Mouse (Mus musculus): ENCODE results near the gene Cdpf1.
"Not testable (repeated sequence)": the region's sequence is repeated elsewhere in the genome, so short reads cannot be mapped to it uniquely, and the experiment has no call there.

The Cdpf1 gene

DNA sequence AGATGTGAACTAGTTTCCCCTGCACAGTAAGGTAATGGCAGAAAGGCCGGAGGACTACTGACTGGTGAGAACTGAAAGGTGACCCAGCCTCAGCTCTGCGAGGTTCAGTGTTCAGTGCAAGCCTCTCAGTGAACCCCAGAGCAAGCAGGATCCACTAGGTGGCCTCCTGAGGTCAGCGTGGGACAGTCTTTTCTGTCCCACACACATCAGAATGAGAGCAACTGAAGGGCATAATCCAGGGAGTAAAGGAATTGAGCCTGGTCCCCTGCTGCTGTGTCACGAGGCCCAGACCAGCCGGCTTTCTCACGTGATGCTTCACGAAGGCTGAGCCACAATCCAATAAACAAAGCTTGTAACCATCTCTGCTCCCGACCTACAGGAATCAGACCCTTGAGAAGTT, 3.1 kb downstream of the Cdpf1 start:
- DNase-seq (ENCODE audit: low read depth, low spot score), result no peak

DNA sequence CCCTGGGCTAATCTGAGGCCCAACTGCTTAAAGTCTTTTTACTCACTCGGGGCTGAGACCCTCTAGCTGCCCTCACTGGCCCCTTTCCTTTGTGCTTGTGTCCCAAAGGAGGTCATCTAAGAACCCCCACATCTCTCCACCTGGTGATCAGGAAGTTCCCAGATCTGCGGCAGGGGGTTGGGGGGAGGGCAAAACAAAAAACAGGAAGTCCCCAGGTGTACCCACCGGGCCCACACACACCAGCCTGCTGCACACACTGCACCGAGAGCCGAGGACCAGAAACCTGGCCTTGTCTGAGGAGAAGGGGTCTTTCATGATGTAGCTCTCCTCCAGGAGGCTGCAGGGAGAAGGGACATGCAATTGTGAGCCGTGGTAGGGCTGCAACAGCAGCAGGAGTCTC, 3.5 kb downstream of the Cdpf1 start:
- DNase-seq (ENCODE audit: low read depth, low spot score), result no peak

DNA sequence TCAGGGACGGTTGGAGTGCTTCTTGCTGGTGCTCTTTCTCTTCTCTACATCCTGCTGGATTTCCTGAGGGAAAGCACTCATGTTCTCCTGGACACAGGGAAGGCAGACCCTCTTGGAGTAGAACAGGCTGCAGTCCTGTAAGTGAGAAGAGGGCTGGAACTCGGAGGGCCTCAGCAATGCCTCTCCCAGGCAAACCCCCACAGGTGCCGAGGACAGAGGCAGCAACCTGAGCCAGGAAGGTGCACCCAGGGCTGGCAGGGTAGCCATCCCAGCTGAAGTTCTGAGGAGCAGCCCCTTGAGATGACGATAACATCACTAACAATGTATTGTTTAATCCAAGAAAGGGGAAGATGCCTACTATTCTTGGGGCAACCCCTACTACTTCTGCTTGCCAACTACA, 4.1 kb downstream of the Cdpf1 start:
- no peak for DNase-seq (ENCODE audit: low read depth, low spot score)

DNA sequence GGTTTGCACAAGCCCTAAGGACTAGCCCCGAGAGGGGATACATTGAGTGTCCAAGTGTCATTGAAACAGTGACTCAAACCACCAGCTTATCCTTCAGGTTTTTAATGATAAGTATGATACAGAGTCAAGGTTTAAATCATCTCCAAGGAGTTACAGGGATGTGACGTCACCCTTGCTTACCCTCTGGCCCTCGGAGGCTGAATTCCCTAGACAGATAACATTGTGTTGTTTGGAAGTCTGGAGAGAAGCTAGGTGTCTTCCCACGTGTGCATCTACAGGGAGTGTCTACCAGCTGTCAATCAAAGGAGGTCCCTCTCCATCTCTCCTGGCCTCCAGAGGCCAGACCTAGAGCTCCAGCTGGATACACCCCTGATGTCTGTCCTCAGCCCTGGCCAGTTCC, 4.6 kb downstream of the Cdpf1 start:
- no peak for DNase-seq (ENCODE audit: low read depth, low spot score)

DNA sequence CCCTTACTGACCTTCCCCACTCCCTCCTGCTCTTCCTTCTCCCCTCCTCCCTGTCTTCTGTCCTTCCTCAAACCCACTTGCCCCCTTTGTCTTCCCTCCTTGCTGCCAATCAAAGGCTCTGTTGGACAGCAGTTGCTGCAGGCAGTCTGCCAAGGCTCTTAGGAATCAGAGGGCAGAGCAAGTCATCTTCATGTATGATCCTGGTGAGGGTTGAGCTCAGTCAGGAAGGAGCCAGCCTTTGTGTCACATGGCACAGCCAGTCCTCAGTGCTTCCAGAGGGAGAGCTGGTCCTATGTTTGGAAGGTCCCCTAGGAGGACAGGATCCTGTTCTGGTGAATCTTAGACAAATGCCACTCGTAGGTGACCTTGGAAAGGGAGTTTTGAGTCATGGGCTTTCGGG, 8.6 kb downstream of the Cdpf1 start:
- no peak for DNase-seq (ENCODE audit: low read depth, low spot score)

DNA sequence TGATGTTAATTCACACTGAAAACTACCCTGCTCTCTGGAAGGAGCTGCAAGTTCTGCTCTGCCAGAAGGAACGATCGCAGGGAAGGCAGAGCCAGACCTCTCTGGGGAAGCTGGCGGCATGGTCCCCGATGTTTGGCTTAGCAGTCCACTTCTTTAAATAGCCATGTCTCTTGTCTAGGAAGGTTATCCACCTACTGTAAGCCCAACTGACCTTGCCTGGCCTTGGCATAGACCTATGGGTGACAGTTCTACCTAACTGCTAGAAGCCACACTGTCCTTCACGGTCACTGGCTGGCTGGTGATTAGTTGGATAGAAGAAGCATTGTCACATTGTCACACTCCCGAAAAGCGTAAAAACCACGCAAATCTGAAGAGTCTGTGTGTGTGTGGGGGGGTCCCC, 12.8 kb downstream of the Cdpf1 start:
- DNase-seq (ENCODE audit: low read depth, low spot score), result no peak

DNA sequence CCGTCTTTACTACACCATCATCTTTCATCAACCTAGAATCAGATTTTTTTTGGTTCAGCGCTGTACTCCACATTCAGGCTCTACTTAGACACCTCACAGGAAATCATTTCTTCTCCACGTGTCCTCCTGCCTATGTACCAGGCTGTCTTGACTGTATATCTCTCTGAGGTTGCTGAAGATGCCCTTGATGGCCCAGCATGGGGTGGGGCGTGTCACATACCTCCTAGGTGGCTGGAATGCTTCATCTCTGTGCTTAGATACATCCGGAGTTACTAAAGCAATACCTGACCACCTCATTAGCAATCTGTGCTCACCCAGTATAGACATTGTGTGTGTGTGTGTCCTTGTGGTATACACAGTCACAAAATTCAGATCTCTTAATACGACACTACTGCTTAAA, 16.0 kb downstream of the Cdpf1 start:
- no peak for DNase-seq (ENCODE audit: low read depth, low spot score)

DNA sequence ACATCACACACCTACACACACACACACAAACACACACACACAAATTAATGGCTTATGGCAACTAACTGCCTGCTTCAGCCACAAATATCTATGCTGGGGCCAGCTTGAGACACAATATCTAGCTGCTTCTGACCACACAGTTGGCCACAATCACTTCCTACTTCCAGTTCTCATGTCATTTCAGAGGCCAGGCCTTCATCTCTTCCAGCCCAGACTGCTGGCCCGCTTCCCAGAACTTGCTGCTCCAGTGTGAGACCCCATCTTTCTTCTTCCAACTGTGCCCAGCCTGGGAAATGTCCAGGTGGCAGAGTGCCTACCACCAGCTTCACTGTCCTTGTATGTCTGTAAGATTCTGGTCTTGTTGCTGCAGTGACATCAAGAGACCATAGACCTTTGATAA, 18.7 kb downstream of the Cdpf1 start:
- no peak for DNase-seq (ENCODE audit: low read depth, low spot score)

DNA sequence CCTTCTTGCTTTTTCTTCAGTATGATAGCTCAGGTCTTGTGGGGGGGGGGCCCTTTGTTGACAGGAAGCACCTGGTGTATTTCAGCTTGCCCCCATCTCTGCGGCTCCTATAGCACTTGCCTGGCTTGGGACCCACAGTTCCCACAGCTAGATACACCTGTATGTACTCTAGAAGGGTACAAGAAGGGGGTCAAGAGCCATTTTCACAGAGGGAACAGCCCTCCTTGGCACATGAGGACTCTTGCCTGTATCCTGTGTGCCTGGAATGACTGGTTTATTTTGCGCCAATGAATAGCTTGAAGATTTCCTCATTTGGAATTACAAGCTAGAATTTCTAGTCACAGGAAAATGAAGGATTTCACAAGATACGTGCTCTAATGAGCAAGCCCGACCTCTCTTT, 20.0 kb downstream of the Cdpf1 start:
- DNase-seq (ENCODE audit: low read depth, low spot score), result no peak

DNA sequence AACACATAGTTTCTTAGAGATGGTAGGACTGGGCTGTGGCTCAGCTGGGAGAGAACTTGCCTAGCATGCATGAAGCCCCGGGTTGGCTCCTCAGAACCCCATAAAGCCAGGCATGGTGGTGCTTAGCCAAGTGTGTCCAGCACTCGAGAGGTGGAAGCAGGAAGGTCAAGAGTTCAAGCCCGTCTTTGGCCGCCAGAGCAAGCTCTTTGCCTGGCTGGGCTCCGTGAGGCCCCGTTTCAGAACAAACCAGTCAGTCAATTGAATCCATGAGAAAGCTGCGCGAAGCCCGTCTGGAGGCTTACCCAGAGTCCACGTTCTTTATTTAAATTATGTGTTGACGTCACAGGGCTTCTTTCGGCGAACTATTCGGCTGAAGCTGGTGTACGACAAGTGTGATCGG, 22.9 kb downstream of the Cdpf1 start:
- no peak for DNase-seq (ENCODE audit: low read depth, low spot score)

DNA sequence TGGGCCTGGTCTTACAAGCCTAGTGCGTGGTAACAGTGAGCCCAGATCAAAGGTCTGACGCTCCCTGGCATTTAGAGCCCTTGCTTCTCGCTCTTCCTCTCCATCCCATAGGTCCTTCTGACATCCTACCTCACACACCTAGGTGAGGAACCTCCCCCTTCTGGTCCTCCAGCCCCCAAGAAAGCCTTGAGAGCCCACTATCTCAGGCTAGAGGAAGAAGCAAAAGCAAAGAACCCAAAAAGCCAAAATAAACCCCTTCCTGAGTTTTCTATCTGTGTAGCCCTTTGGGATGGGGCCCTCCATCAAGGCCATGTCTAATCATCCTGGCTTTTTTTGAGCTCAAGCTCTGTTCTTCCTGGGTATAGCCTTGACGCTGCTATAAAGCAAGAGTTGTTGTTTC, 23.4 kb downstream of the Cdpf1 start:
- no peak for DNase-seq (ENCODE audit: low read depth, low spot score)

DNA sequence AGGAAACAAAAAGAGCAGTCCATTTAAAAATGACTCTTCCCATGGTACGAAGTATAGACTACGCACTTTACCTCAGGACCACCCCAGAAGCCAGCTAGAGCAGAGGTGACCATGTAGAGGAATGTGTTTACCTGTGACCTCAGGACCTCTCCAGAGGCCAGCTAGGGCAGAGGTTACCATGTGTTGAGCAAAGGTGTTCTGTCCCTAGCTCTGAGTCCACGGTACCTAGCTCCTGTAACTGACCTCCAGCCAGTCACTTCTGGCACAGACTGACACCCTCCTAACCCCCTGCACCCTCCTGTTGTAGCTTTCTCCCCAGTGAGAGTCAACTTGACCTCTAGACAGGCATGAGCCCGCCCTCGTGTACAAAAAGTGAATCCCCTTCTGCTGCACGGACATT, 24.0 kb downstream of the Cdpf1 start:
- DNase-seq (ENCODE audit: low read depth, low spot score), result no peak

DNA sequence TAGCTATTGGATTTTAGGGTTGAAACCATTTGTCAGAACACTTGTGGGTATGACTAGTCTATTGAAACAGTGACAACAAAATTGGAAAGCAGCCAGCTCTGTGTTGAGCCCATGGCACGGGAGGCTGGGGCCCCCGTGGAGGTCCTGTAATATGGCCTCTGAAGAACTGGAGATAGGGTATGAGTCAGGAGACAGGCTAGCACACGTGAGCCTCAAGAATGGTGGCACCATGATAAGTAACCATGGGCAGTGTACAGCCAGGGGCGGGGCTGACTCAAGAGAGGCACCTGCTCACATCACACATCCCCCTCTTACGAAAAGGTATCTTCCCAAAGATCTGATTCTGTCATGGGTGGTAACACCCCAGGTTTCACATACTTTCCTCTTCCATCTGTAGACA, 24.8 kb downstream of the Cdpf1 start:
- no peak for DNase-seq (ENCODE audit: low read depth, low spot score)

DNA sequence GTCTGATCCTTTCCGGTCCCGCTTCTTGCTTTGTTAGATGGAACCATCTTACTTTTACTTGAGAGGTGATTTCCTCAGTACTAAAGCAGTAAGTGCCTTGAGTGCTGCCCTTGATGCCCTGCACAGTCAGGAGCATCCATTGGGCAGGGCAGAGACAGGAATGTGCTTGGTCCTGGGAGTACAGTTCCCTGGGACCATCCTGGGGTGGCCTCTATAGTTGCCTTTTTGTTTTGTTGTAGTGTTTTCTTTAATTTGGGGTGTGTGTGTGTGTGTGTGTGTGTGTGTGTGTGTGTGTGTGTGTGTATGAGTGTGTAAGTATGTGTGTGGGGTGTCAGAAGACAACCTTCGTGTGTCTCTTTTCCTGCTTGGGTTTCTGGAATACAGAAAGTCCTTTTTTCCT, 27.2 kb downstream of the Cdpf1 start:
- DNase-seq (ENCODE audit: low read depth, low spot score), result no peak

DNA sequence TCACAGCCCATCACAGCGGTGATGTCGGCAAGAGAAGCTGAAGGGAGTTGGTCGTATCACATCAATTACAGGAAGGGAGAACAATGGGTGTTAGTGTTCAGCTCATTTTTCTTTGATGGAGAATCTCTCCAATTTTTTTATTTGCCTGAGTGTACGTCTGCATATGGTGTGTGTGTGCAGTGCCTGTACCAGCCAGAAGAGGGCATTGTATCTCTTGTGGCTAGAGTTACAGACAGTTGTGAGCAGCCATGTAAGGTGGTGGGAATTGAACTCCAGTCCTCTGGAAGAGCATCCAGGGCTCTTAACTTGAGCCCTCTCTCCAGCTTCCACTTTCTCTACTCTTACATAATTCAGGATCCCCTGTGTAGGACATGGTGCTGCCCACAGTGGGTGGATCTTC, 28.4 kb downstream of the Cdpf1 start:
- peak; percentile 16 for DNase-seq (ENCODE audit: low read depth, low spot score)

DNA sequence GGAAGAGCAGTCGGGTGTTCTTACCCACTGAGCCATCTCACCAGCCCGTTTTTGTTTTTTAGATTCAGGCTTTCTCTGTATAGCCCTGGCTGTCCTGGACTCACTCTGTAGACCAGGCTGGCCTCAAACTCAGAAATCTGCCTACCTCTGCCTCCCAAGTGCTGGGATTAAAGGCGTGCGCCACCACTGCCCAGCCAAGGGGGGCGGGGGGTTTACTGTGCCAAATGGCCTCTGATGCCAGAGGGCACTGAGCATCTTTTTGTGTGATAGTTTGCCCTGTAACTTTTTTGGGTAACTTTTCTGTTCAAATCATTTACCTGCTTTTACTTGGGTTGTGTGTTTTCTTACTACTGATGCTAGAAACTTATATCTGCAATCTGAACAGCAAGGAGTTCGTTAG, 32.6 kb downstream of the Cdpf1 start:
- not testable (repeated sequence) for DNase-seq (ENCODE audit: low read depth, low spot score)

DNA sequence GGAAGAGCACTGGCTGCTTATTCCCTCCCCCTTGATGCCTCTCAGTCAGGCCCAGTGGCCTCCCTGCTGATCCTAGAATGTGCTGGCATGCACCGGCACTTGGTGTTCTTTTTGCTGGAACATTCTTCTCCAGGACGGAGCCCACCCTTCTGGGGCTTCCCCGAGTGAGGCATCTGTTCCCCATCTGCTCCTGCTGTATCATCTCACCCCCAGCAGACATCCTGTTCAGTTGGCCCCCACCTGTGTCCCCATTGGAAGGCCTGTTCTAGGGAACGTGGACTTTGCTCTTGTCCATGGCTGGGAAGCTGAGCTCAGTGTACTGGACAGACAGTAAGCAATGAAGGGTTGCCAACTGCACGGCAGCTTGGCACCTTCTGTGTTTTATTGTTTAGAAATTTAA, 34.7 kb downstream of the Cdpf1 start:
- no peak for DNase-seq (ENCODE audit: low read depth, low spot score)

DNA sequence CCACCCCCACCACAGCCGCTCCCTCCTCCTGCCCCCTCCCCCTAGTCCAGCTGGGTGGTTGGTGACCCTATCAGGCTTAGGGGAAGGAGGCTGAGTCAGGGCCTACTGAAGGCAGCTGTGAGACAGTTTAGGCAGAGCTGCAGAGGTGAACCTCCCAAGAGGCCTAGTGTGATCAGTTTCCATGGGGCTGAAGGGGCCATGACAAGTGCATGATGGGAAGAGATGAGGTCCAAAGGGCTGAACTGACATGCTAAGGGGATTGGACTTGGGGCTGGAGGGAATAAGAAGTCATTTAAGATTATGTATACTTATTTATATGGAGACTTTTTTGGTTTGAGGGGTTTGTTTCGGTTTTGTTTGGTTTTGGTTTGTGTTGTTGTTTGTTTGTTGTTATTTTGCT, 35.3 kb downstream of the Cdpf1 start:
- DNase-seq (ENCODE audit: low read depth, low spot score), result no peak

DNA sequence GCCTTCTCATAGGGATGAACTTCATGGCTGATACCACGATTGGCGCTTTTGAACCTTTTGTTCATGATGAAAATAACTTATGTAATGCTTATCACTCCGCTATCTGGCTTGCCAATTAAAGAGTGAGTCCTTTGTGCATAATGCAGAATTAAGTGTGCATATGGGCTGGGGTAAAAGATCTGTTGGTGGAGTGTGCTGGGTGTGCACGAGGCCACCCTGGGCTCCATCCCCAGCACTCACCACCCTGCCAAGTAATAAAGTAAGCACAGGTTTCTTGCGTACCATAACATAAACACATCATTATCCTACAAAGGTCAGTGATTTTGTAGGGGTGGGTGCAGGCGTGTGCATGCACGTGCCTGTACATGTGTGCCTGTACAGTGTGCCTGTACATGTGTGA, 36.5 kb downstream of the Cdpf1 start:
- no peak for DNase-seq (ENCODE audit: low read depth, low spot score)

DNA sequence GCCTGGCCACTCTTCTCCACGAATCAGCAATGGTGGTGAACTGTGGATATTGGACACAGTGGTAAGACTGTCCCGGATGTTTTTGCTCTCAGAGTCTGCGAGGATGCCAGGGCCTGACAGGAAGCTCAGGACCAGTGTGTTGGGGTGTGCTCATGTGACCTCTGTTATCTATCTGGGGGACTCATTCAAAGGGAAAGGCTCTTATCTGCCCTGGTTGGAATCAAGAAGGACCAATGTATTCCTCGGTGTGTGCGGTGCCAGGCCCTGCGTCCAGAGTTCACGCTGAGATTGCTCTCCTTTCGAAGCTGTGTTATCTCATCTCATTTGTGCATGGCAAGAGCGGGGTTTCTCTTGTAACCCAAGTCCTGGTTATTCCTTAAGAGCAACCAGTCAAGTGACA, 37.1 kb downstream of the Cdpf1 start:
- DNase-seq (ENCODE audit: low read depth, low spot score), result no peak

DNA sequence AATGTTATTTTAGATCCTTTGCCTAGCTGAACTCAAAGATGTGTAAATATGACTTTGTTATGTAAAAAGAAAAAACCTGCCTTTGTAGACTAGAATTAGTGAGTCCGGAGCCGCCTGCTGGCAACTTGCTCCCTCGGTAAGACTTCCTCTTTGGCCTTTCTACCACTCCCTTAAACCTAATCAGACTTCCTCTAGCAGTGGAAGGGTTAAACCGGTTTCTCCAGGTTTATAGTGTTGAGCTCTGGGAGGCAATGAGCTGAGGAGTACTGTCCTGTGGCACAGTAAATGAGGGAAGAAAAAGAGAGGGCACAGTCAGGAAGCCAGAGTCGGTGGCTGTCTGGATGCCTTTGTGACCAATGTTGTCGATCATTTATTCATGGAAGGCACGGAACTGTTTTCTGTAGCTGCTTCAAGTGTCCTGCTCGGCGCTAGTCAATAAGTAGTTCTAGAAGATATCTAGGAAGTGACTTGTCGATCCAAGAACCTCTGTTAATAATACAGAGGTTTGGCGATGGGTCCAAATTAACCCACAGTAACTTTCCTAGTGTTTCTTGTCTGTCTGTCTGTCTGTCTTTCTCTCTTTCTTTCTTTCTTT, 39.3 kb downstream of the Cdpf1 start:
- no peak for DNase-seq (ENCODE audit: low read depth, low spot score)

DNA sequence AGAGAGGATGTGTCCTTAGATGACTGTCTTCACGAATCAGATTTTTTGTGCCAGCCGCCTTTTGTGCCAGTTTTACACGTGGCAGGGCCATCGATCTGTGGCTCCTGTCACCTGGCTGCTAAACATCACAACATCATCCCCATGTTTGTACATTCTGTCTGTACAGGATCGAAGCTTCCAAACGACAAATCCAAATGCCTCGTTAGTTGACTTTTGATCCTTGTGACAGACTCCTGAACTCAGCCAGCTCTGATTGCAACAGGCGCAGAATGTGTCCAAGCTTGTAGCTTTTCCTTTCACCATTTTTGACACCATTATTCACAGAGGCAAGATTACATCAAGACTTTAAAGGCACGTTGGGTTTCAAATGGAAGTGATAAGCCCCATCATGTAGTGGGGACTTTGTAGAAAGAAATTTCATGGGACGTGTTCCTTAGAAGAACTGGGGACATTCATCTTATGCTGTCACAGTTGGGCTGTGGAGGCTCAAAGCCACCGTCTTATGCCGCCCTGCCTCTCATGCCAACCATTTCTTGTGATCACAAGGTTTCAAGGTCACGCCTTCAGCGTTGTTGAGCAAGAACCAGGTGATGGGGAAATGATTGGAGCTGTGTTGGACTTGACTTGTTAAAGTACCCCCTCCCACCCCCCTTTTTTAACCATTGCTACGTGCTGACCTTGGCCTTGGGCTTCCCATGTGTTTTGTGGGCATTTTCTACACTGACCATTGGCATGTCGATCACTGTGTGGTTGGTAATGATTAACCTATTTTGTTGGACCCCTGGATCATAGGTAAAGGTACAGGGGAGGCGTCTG, 40.0 kb downstream of the Cdpf1 start:
- DNase-seq (ENCODE audit: low read depth, low spot score), result no peak

DNA sequence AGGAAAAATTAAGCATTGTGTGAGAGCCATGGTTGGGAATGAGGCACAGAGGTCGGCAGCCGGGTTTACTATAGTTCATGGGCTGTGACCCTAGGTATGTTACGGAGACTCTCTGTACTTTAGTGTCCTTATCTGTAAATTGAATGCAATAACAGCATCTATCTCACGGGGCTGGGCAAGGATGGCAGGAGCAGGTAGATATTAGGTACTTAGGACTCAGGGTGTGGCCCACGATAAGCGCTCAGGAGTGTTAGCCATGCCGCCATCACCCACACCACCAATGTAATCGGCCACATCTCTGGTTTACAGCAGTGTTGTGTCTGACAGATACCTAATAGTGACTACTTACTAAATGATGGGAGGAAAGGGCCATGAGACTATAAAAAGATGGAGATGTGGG, 42.5 kb downstream of the Cdpf1 start:
- no peak for DNase-seq (ENCODE audit: low read depth, low spot score)

DNA sequence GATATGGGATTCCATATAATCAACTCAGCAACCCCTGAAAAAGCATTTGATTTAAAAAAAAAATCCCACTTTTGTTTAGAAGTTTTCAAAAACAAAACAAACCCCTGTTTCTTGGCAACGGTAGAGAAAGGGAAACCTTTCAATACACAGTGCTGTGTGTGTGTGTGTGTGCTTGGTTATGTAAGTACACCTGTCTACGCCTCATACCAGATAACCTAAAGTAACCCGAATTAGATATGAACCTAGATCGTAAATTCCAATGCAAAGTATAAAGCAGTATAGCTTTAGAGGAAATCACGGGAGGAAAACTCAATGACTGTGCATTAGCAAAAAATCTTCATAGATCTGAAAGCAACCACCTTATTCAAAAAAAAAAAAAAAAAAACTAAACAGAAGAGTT, 44.8 kb downstream of the Cdpf1 start:
- no peak for DNase-seq (ENCODE audit: low read depth, low spot score)

Data from A20 (cell line).